Mouse (Mus musculus) MEL (cell line): Measurements from ENCODE around the gene Nuf2. TPM values are rescaled to one million over a fixed set of nuclear protein-coding genes. Genes with fewer than 3 reads are reported as not detected.

Experiments
- DNase-seq: peaks from one replicate; pipeline ENCODE4 v3.0.0; 2011; ENCODE audit warnings: low read depth, low spot score
- H3K27ac ChIP-seq: 2 replicates; pipeline ENCODE4 v1.5.1; 2012; ENCODE audit warnings: low read depth, mild to moderate bottlenecking, control low read depth, low read length, moderate library complexity; ENCODE audit not compliant: control insufficient read depth
- H3K27me3 ChIP-seq, 2 experiments: fragments of 150-350 bp in 1 of 2; sonication (generic) in 1 of 2; 2 replicates each; pipeline ENCODE4 v1.6.1; 2012; ENCODE audit warnings: low read length in 2 of 2, mild to moderate bottlenecking in 2 of 2, improper control_type of control experiment in 1 of 2, moderate library complexity in 1 of 2; ENCODE audit not compliant: insufficient read depth in 2 of 2, control insufficient read depth in 1 of 2
- H3K36me3 ChIP-seq, 2 experiments: 2 replicates each; pipeline ENCODE4 v1.6.1; 2012 to 2014; ENCODE audit warnings: low read length in 2 of 2, improper control_type of control experiment in 1 of 2, inconsistent platforms in 1 of 2, mild to moderate bottlenecking in 1 of 2; ENCODE audit not compliant: insufficient read depth in 2 of 2, control insufficient read depth in 1 of 2
- H3K4me1 ChIP-seq, 2 experiments: fragments of 150-350 bp in 1 of 2; sonication (generic) in 1 of 2; 2 replicates each; pipeline ENCODE4 v1.6.1; 2012; ENCODE audit warnings: low read length in 2 of 2, improper control_type of control experiment in 1 of 2, mild to moderate bottlenecking in 1 of 2; ENCODE audit not compliant: insufficient read depth in 2 of 2, control insufficient read depth in 1 of 2
- H3K4me3 ChIP-seq, 2 experiments: fragments of 150-350 bp in 1 of 2; sonication (generic) in 1 of 2; 2 replicates each; pipeline ENCODE4 v1.5.1; 2012; ENCODE audit warnings: low read depth in 2 of 2, low read length in 2 of 2, mild to moderate bottlenecking in 2 of 2, moderate library complexity in 2 of 2, control low read depth in 1 of 2, improper control_type of control experiment in 1 of 2; ENCODE audit not compliant: control insufficient read depth in 1 of 2, insufficient read depth in 1 of 2
- H3K79me2 ChIP-seq: 2 replicates; pipeline ENCODE4 v1.6.1; 2012; ENCODE audit warnings: mild to moderate bottlenecking, low read length, moderate library complexity; ENCODE audit not compliant: control insufficient read depth, poor library complexity, insufficient read depth
- H3K9ac ChIP-seq: 2 replicates; pipeline ENCODE4 v1.6.1; 2012; ENCODE audit warnings: low read depth, mild to moderate bottlenecking, control low read depth, low read length, moderate library complexity; ENCODE audit not compliant: control insufficient read depth, poor library complexity, severe bottlenecking
- H3K9me3 ChIP-seq: fragments of 150-350 bp; sonication (generic); replicated peaks from 2 replicates; pipeline ENCODE4 v1.6.1; 2012; ENCODE audit warnings: mild to moderate bottlenecking, low read length, improper control_type of control experiment, moderate library complexity; ENCODE audit not compliant: insufficient read depth
- BHLHE40 ChIP-seq: IDR thresholded peaks from 2 replicates; pipeline ENCODE4 v1.6.1; 2012; ENCODE audit warnings: low read depth, mild to moderate bottlenecking, inconsistent platforms, low read length, improper control_type of control experiment, borderline replicate concordance
- CHD1 ChIP-seq: IDR thresholded peaks from 2 replicates; pipeline ENCODE4 v1.6.1; 2012; ENCODE audit warnings: low read depth, mild to moderate bottlenecking, inconsistent platforms, low read length, improper control_type of control experiment
- CTCF ChIP-seq, 3 experiments: IDR thresholded peaks in 2 of 3; conservative IDR thresholded peaks in 1 of 3; 2 replicates each; pipeline ENCODE4 v1.5.1; 2011 to 2012; ENCODE audit warnings: low read length in 3 of 3, low read depth in 2 of 3, mild to moderate bottlenecking in 2 of 3, improper control_type of control experiment in 1 of 3, inconsistent platforms in 1 of 3, mixed read lengths in 1 of 3, moderate library complexity in 1 of 3; ENCODE audit not compliant: control insufficient read depth in 1 of 3, insufficient read depth in 1 of 3, poor library complexity in 1 of 3, severe bottlenecking in 1 of 3
- E2F4 ChIP-seq: IDR thresholded peaks from 2 replicates; pipeline ENCODE4 v1.6.1; 2011; ENCODE audit warnings: low read depth, low read length, improper control_type of control experiment, borderline replicate concordance
- ETS1 ChIP-seq: IDR thresholded peaks from 2 replicates; pipeline ENCODE4 v1.6.1; 2012; ENCODE audit warnings: low read depth, mild to moderate bottlenecking, inconsistent platforms, low read length, improper control_type of control experiment, moderate library complexity
- GATA1 ChIP-seq: IDR thresholded peaks from 2 replicates; pipeline ENCODE4 v1.6.1; 2011; ENCODE audit warnings: low read depth, low read length, improper control_type of control experiment
- HCFC1 ChIP-seq: IDR thresholded peaks from 2 replicates; pipeline ENCODE4 v1.6.1; 2012; ENCODE audit warnings: low read depth, mild to moderate bottlenecking, inconsistent platforms, low read length, improper control_type of control experiment, moderate library complexity
- JUND ChIP-seq: IDR thresholded peaks from 2 replicates; pipeline ENCODE4 v1.6.1; 2011; ENCODE audit warnings: low read depth, mild to moderate bottlenecking, improper control_type of control experiment, low read length
- KAT2A ChIP-seq: conservative IDR thresholded peaks from 2 replicates; pipeline ENCODE4 v1.6.1; 2012; ENCODE audit warnings: low read depth, low read length, improper control_type of control experiment, inconsistent platforms
- MAFK ChIP-seq: IDR thresholded peaks from 2 replicates; pipeline ENCODE4 v1.6.1; 2011; ENCODE audit warnings: low read depth, mild to moderate bottlenecking, low read length, improper control_type of control experiment, borderline replicate concordance
- MAX ChIP-seq: IDR thresholded peaks from 2 replicates; pipeline ENCODE4 v1.6.1; 2011; ENCODE audit warnings: low read length, improper control_type of control experiment
- MAZ ChIP-seq: IDR thresholded peaks from 2 replicates; pipeline ENCODE4 v1.6.1; 2012; ENCODE audit warnings: low read depth, mild to moderate bottlenecking, inconsistent platforms, low read length, improper control_type of control experiment
- MEF2A ChIP-seq: IDR thresholded peaks from 2 replicates; pipeline ENCODE4 v1.6.1; 2014; ENCODE audit warnings: low read depth, mild to moderate bottlenecking, inconsistent platforms, low read length, improper control_type of control experiment; ENCODE audit not compliant: poor library complexity, insufficient replicate concordance, severe bottlenecking; ENCODE audit errors: extremely low read depth
- MXI1 ChIP-seq: IDR thresholded peaks from 2 replicates; pipeline ENCODE4 v1.6.1; 2011; ENCODE audit warnings: mild to moderate bottlenecking, low read depth, low read length, improper control_type of control experiment
- MYB ChIP-seq: IDR thresholded peaks from 2 replicates; pipeline ENCODE4 v1.6.1; 2011; ENCODE audit warnings: mild to moderate bottlenecking, low read depth, low read length, improper control_type of control experiment
- MYC ChIP-seq: IDR thresholded peaks from 2 replicates; pipeline ENCODE4 v1.6.1; 2011; ENCODE audit warnings: low read depth, mild to moderate bottlenecking, low read length, improper control_type of control experiment, moderate library complexity
- NELFE ChIP-seq: IDR thresholded peaks from 2 replicates; pipeline ENCODE4 v1.6.1; 2011; ENCODE audit warnings: low read depth, low read length, improper control_type of control experiment
- POLR2AphosphoS2 ChIP-seq: IDR thresholded peaks from 2 replicates; pipeline ENCODE4 v1.6.1; 2011; ENCODE audit warnings: low read length, improper control_type of control experiment
- POLR2AphosphoS5 ChIP-seq: IDR thresholded peaks from 2 replicates; pipeline ENCODE4 v1.6.1; 2012; ENCODE audit warnings: low read depth, borderline replicate concordance, mild to moderate bottlenecking, inconsistent platforms, low read length, moderate library complexity, mixed read lengths
- RAD21 ChIP-seq: IDR thresholded peaks from 2 replicates; pipeline ENCODE4 v1.6.1; 2011; ENCODE audit warnings: mild to moderate bottlenecking, low read depth, low read length, improper control_type of control experiment
- RCOR1 ChIP-seq: IDR thresholded peaks from 2 replicates; pipeline ENCODE4 v1.6.1; 2012; ENCODE audit warnings: low read depth, mild to moderate bottlenecking, inconsistent platforms, low read length, improper control_type of control experiment
- SMC3 ChIP-seq: IDR thresholded peaks from 2 replicates; pipeline ENCODE4 v1.6.1; 2011; ENCODE audit warnings: low read depth, low read length, improper control_type of control experiment
- TCF12 ChIP-seq: IDR thresholded peaks from 2 replicates; pipeline ENCODE4 v1.6.1; 2014; ENCODE audit warnings: low read depth, mild to moderate bottlenecking, inconsistent platforms, low read length, improper control_type of control experiment, moderate library complexity
- ZC3H11A ChIP-seq: IDR thresholded peaks from 2 replicates; pipeline ENCODE4 v1.6.1; 2012; ENCODE audit warnings: low read depth, mild to moderate bottlenecking, inconsistent platforms, low read length, improper control_type of control experiment
- ZMIZ1 ChIP-seq: IDR thresholded peaks from 2 replicates; pipeline ENCODE4 v1.6.1; 2012; ENCODE audit warnings: low read depth, mild to moderate bottlenecking, inconsistent platforms, low read length, improper control_type of control experiment, moderate library complexity
- ZNF384 ChIP-seq: IDR thresholded peaks from 2 replicates; pipeline ENCODE4 v1.6.1; 2012; ENCODE audit warnings: low read depth, mild to moderate bottlenecking, inconsistent platforms, low read length, improper control_type of control experiment
- polyA plus RNA-seq, 2 experiments: library from polyadenylated mRNA; stranded (reverse) in 1 of 2; unstranded in 1 of 2; fragments of >175 nt in 1 of 2; fragments of >200 nt in 1 of 2; gene quantifications; 2 replicates each; pipeline versions ENCODE4 v1.2.1 to v1.2.4; 2012; ENCODE audit warnings: low replicate concordance in 2 of 2, low read depth in 1 of 2; ENCODE audit not compliant: insufficient read length in 2 of 2, insufficient read depth in 1 of 2, missing spikeins in 1 of 2
- total RNA-seq: library from RNA; depleted of rRNA; stranded (reverse); fragments of 300-350 nt; gene quantifications from 2 replicates; pipeline ENCODE4 v1.2.3, GENCODE M21; 2012

Gene Nuf2
- total and polyA plus RNA-seq, 3 experiments: 34.7 to 99.2 (median 44.4) TPM

GRCm38 (mm10) chr1:169462386-169463115, 68.7 kb downstream of the Nuf2 start:
- no peak overlapping the region for H3K9ac ChIP-seq
- H3K4me3 ChIP-seq: no peak overlapping the region
- H3K9me3 ChIP-seq: no peaks in the 10 kb centered on the region
- H3K4me1 ChIP-seq: no peaks in the 10 kb centered on the region
- no peaks in the 10 kb centered on the region for H3K79me2 ChIP-seq
- no peaks in the 10 kb centered on the region for H3K27me3 ChIP-seq
- TF ChIP-seq TCF12 (no peak), MAZ (no peak), HCFC1 (no peak), ETS1 (no peak), RCOR1 (no peak), NELFE (no peak), MAFK (no peak), MAX (no peak), POLR2AphosphoS2 (no peak), ZNF384 (no peak), CHD1 (no peak), E2F4 (no peak), KAT2A (no peak), RAD21 (no peak), MEF2A (no peak), SMC3 (no peak), MYC (no peak)
- DNase-seq: no peak
- no peak overlapping the region for H3K27ac ChIP-seq
- no peaks in the 10 kb centered on the region for H3K36me3 ChIP-seq

GRCm38 (mm10) chr1:169459071-169459782, 72.0 kb downstream of the Nuf2 start:
- Histone ChIP-seq H3K9ac (no peak overlapping the region), H3K79me2 (no peaks in the 10 kb centered on the region), H3K4me1 (no peaks in the 10 kb centered on the region), H3K36me3 (no peaks in the 10 kb centered on the region), H3K27ac (no peak overlapping the region), H3K9me3 (no peaks in the 10 kb centered on the region), H3K4me3 (peak overlapping the region in 1 of 2 experiments; percentile 26; a peak in 1 of 4 replicates), H3K27me3 (no peaks in the 10 kb centered on the region)
- TF ChIP-seq ZMIZ1: no peak
- TF ChIP-seq JUND: no peak
- TF ChIP-seq CTCF (IDR thresholded peaks at IDR 0.05 in 2 of 3, conservative IDR thresholded peaks at IDR 0.05 in 1 of 3; ENCODE audit: control insufficient read depth in 1 of 3, insufficient read depth in 1 of 3, low read depth in 2 of 3, low read length in 3 of 3, poor library complexity in 1 of 3, severe bottlenecking in 1 of 3): peak; percentile 58 to 74 (median 71)
- TF ChIP-seq MXI1: no peak
- TF ChIP-seq KAT2A: no peak
- no peak for TF ChIP-seq GATA1
- no peak for TF ChIP-seq POLR2AphosphoS5
- no peak for TF ChIP-seq MAZ
- TF ChIP-seq ZC3H11A: peak; percentile 54
- TF ChIP-seq ZNF384: no peak
- TF ChIP-seq MYB: no peak
- no peak for TF ChIP-seq BHLHE40
- TF ChIP-seq SMC3: peak; percentile 69
- peak; percentile 82 for TF ChIP-seq RAD21
- peak; percentile 55 for DNase-seq
